Mouse (Mus musculus) MEL (cell line): ENCODE results near the gene Mcu. TPM values are rescaled to one million over a fixed set of nuclear protein-coding genes. Genes with fewer than 3 reads are reported as not detected.

ENCODE experiments used
- DNase-seq: peaks from one replicate; pipeline ENCODE4 v3.0.0; 2011; ENCODE audit warnings: low read depth, low spot score
- H3K27ac ChIP-seq: 2 replicates; pipeline ENCODE4 v1.5.1; 2012; ENCODE audit warnings: low read depth, mild to moderate bottlenecking, control low read depth, low read length, moderate library complexity; ENCODE audit not compliant: control insufficient read depth
- H3K27me3 ChIP-seq, 2 experiments: fragments of 150-350 bp in 1 of 2; sonication (generic) in 1 of 2; 2 replicates each; pipeline ENCODE4 v1.6.1; 2012; ENCODE audit warnings: low read length in 2 of 2, mild to moderate bottlenecking in 2 of 2, improper control_type of control experiment in 1 of 2, moderate library complexity in 1 of 2; ENCODE audit not compliant: insufficient read depth in 2 of 2, control insufficient read depth in 1 of 2
- H3K36me3 ChIP-seq, 2 experiments: 2 replicates each; pipeline ENCODE4 v1.6.1; 2012 to 2014; ENCODE audit warnings: low read length in 2 of 2, improper control_type of control experiment in 1 of 2, inconsistent platforms in 1 of 2, mild to moderate bottlenecking in 1 of 2; ENCODE audit not compliant: insufficient read depth in 2 of 2, control insufficient read depth in 1 of 2
- H3K4me1 ChIP-seq, 2 experiments: fragments of 150-350 bp in 1 of 2; sonication (generic) in 1 of 2; 2 replicates each; pipeline ENCODE4 v1.6.1; 2012; ENCODE audit warnings: low read length in 2 of 2, improper control_type of control experiment in 1 of 2, mild to moderate bottlenecking in 1 of 2; ENCODE audit not compliant: insufficient read depth in 2 of 2, control insufficient read depth in 1 of 2
- H3K4me3 ChIP-seq, 2 experiments: fragments of 150-350 bp in 1 of 2; sonication (generic) in 1 of 2; 2 replicates each; pipeline ENCODE4 v1.5.1; 2012; ENCODE audit warnings: low read depth in 2 of 2, low read length in 2 of 2, mild to moderate bottlenecking in 2 of 2, moderate library complexity in 2 of 2, control low read depth in 1 of 2, improper control_type of control experiment in 1 of 2; ENCODE audit not compliant: control insufficient read depth in 1 of 2, insufficient read depth in 1 of 2
- H3K79me2 ChIP-seq: 2 replicates; pipeline ENCODE4 v1.6.1; 2012; ENCODE audit warnings: mild to moderate bottlenecking, low read length, moderate library complexity; ENCODE audit not compliant: control insufficient read depth, poor library complexity, insufficient read depth
- H3K9ac ChIP-seq: 2 replicates; pipeline ENCODE4 v1.6.1; 2012; ENCODE audit warnings: low read depth, mild to moderate bottlenecking, control low read depth, low read length, moderate library complexity; ENCODE audit not compliant: control insufficient read depth, poor library complexity, severe bottlenecking
- H3K9me3 ChIP-seq: fragments of 150-350 bp; sonication (generic); replicated peaks from 2 replicates; pipeline ENCODE4 v1.6.1; 2012; ENCODE audit warnings: mild to moderate bottlenecking, low read length, improper control_type of control experiment, moderate library complexity; ENCODE audit not compliant: insufficient read depth
- CHD2 ChIP-seq: IDR thresholded peaks from 2 replicates; pipeline ENCODE4 v1.6.1; 2011; ENCODE audit warnings: low read length, improper control_type of control experiment
- CTCF ChIP-seq, 3 experiments: IDR thresholded peaks in 2 of 3; conservative IDR thresholded peaks in 1 of 3; 2 replicates each; pipeline ENCODE4 v1.5.1; 2011 to 2012; ENCODE audit warnings: low read length in 3 of 3, low read depth in 2 of 3, mild to moderate bottlenecking in 2 of 3, improper control_type of control experiment in 1 of 3, inconsistent platforms in 1 of 3, mixed read lengths in 1 of 3, moderate library complexity in 1 of 3; ENCODE audit not compliant: control insufficient read depth in 1 of 3, insufficient read depth in 1 of 3, poor library complexity in 1 of 3, severe bottlenecking in 1 of 3
- ELF1 ChIP-seq: IDR thresholded peaks from 2 replicates; pipeline ENCODE4 v1.6.1; 2014; ENCODE audit warnings: low read depth, mild to moderate bottlenecking, inconsistent platforms, low read length, improper control_type of control experiment, moderate library complexity
- EP300 ChIP-seq, 2 experiments: IDR thresholded peaks; 2 replicates each; pipeline ENCODE4 v1.6.1; 2011; ENCODE audit warnings: improper control_type of control experiment in 2 of 2, low read length in 2 of 2, low read depth in 1 of 2, mild to moderate bottlenecking in 1 of 2
- ETS1 ChIP-seq: IDR thresholded peaks from 2 replicates; pipeline ENCODE4 v1.6.1; 2012; ENCODE audit warnings: low read depth, mild to moderate bottlenecking, inconsistent platforms, low read length, improper control_type of control experiment, moderate library complexity
- GATA1 ChIP-seq: IDR thresholded peaks from 2 replicates; pipeline ENCODE4 v1.6.1; 2011; ENCODE audit warnings: low read depth, low read length, improper control_type of control experiment
- JUND ChIP-seq: IDR thresholded peaks from 2 replicates; pipeline ENCODE4 v1.6.1; 2011; ENCODE audit warnings: low read depth, mild to moderate bottlenecking, improper control_type of control experiment, low read length
- KAT2A ChIP-seq: conservative IDR thresholded peaks from 2 replicates; pipeline ENCODE4 v1.6.1; 2012; ENCODE audit warnings: low read depth, low read length, improper control_type of control experiment, inconsistent platforms
- MAFK ChIP-seq: IDR thresholded peaks from 2 replicates; pipeline ENCODE4 v1.6.1; 2011; ENCODE audit warnings: low read depth, mild to moderate bottlenecking, low read length, improper control_type of control experiment, borderline replicate concordance
- MAX ChIP-seq: IDR thresholded peaks from 2 replicates; pipeline ENCODE4 v1.6.1; 2011; ENCODE audit warnings: low read length, improper control_type of control experiment
- MXI1 ChIP-seq: IDR thresholded peaks from 2 replicates; pipeline ENCODE4 v1.6.1; 2011; ENCODE audit warnings: mild to moderate bottlenecking, low read depth, low read length, improper control_type of control experiment
- NELFE ChIP-seq: IDR thresholded peaks from 2 replicates; pipeline ENCODE4 v1.6.1; 2011; ENCODE audit warnings: low read depth, low read length, improper control_type of control experiment
- NRF1 ChIP-seq: IDR thresholded peaks from 2 replicates; pipeline ENCODE4 v1.6.1; 2014; ENCODE audit warnings: low read depth, mild to moderate bottlenecking, inconsistent platforms, low read length, improper control_type of control experiment, moderate library complexity; ENCODE audit not compliant: poor library complexity, insufficient read depth, severe bottlenecking
- POLR2AphosphoS2 ChIP-seq: IDR thresholded peaks from 2 replicates; pipeline ENCODE4 v1.6.1; 2011; ENCODE audit warnings: low read length, improper control_type of control experiment
- RCOR1 ChIP-seq: IDR thresholded peaks from 2 replicates; pipeline ENCODE4 v1.6.1; 2012; ENCODE audit warnings: low read depth, mild to moderate bottlenecking, inconsistent platforms, low read length, improper control_type of control experiment
- SIN3A ChIP-seq: IDR thresholded peaks from 2 replicates; pipeline ENCODE4 v1.6.1; 2012; ENCODE audit warnings: low read length, improper control_type of control experiment, inconsistent platforms
- TCF12 ChIP-seq: IDR thresholded peaks from 2 replicates; pipeline ENCODE4 v1.6.1; 2014; ENCODE audit warnings: low read depth, mild to moderate bottlenecking, inconsistent platforms, low read length, improper control_type of control experiment, moderate library complexity
- UBTF ChIP-seq: IDR thresholded peaks from 2 replicates; pipeline ENCODE4 v1.6.1; 2012; ENCODE audit warnings: low read depth, mild to moderate bottlenecking, inconsistent platforms, low read length, improper control_type of control experiment, moderate library complexity, borderline replicate concordance; ENCODE audit not compliant: insufficient read depth
- ZMIZ1 ChIP-seq: IDR thresholded peaks from 2 replicates; pipeline ENCODE4 v1.6.1; 2012; ENCODE audit warnings: low read depth, mild to moderate bottlenecking, inconsistent platforms, low read length, improper control_type of control experiment, moderate library complexity
- polyA plus RNA-seq, 2 experiments: library from polyadenylated mRNA; stranded (reverse) in 1 of 2; unstranded in 1 of 2; fragments of >175 nt in 1 of 2; fragments of >200 nt in 1 of 2; gene quantifications; 2 replicates each; pipeline versions ENCODE4 v1.2.1 to v1.2.4; 2012; ENCODE audit warnings: low replicate concordance in 2 of 2, low read depth in 1 of 2; ENCODE audit not compliant: insufficient read length in 2 of 2, insufficient read depth in 1 of 2, missing spikeins in 1 of 2
- total RNA-seq: library from RNA; depleted of rRNA; stranded (reverse); fragments of 300-350 nt; gene quantifications from 2 replicates; pipeline ENCODE4 v1.2.3, GENCODE M21; 2012

The Mcu gene
- total and polyA plus RNA-seq, 3 experiments, result 7.7 to 9.4 TPM; not detected in 1

DNA sequence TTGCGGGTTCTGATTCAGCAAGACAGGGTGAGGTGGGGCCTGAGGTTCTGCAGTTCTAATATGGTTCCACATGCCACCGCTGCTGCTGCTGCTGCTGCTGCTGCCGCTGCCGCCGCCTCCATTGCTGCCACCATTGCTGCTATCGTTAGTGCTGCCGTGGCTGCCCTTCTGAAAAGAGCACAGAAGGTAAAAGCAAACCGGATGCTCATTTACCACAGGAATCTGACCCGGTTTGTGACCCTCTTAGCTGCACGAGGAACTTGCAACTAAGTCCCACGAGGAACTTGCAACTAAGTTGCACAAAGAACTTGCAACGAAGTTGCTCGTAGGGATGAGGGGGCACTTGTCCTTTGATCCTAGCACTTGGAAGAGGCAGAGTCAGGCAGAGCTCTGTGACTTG is 40.3 kb upstream of the Mcu start:
- no peaks in the 10 kb centered on the region for H3K27me3 ChIP-seq
- TF ChIP-seq MAX (no peak), CTCF (IDR thresholded peaks at IDR 0.05 in 2 of 3, conservative IDR thresholded peaks at IDR 0.05 in 1 of 3; ENCODE audit: control insufficient read depth in 1 of 3, insufficient read depth in 1 of 3, low read depth in 2 of 3, low read length in 3 of 3, poor library complexity in 1 of 3, severe bottlenecking in 1 of 3) (no peak), ETS1 (no peak), UBTF (no peak), JUND (no peak), EP300 (IDR thresholded peaks at IDR 0.05; ENCODE audit: low read depth in 1 of 2, low read length in 2 of 2) (no peak), SIN3A (no peak)
- TF ChIP-seq, all 39 proteins: peak for 0
- H3K9me3 ChIP-seq, result no peaks in the 10 kb centered on the region
- peaks cover 0 to 2% of the 10 kb centered on the region in 2 experiments; a peak in 1 of 4 replicates for H3K4me1 ChIP-seq
- H3K36me3 ChIP-seq, result no peaks in the 10 kb centered on the region
- H3K4me3 ChIP-seq, result no peak overlapping the region
- H3K9ac ChIP-seq, result no peak overlapping the region
- no peak for DNase-seq
- no peak overlapping the region for H3K27ac ChIP-seq
- no peaks in the 10 kb centered on the region for H3K79me2 ChIP-seq

DNA sequence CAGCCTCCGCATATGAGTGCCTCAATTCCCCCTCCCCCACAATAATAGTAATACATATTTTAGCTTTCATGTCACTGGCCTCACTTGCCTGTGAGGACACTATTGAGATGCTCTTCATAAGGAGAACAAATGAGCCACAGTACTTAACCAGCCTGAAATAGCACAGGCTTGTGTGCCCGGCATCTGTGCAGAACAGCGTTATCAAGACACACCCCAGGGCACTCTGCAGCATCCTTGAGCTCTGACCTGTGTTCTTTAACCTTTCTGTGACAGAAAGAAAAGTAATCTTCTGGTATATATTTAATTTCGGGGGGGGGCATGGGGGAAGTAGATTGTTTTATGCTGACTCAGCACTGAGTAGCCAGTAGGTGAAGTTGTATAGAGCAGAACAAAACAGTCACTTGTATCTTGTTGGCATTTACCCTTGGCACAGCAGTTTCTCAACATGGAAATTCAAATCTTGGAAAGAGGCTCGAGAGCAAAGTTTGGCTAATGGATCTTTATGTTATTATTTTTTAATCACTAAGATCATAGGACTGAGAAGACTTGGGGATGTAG is 30.4 kb upstream of the Mcu start:
- H3K4me3 ChIP-seq, result no peak overlapping the region
- no peaks in the 10 kb centered on the region for H3K27me3 ChIP-seq
- H3K9ac ChIP-seq, result no peak overlapping the region
- H3K36me3 ChIP-seq, result peaks cover 0 to 13% of the 10 kb centered on the region in 2 experiments; a peak in 2 of 4 replicates
- no peak overlapping the region for H3K27ac ChIP-seq
- H3K4me1 ChIP-seq, result peaks cover 10 to 18% of the 10 kb centered on the region in 2 experiments
- H3K9me3 ChIP-seq, result no peaks in the 10 kb centered on the region
- TF ChIP-seq POLR2AphosphoS2 (no peak), MAFK (peak; percentile 95), MXI1 (no peak), MAX (no peak), ELF1 (no peak), NELFE (no peak), ZMIZ1 (no peak), EP300 (IDR thresholded peaks at IDR 0.05; ENCODE audit: low read depth in 1 of 2, low read length in 2 of 2) (no peak)
- no peak for DNase-seq
- no peaks in the 10 kb centered on the region for H3K79me2 ChIP-seq

- H3K27ac ChIP-seq, result peak overlapping the region; percentile 57
- no peaks in the 10 kb centered on the region for H3K27me3 ChIP-seq
- H3K36me3 ChIP-seq, result peaks cover 0 to 13% of the 10 kb centered on the region in 2 experiments; a peak in 2 of 4 replicates
- H3K9ac ChIP-seq, result 0 out of 2 replicates have a peak overlapping the region, but pooled peaks have one; percentile 19
- H3K4me1 ChIP-seq, result peaks cover 10 to 19% of the 10 kb centered on the region in 2 experiments
- H3K4me3 ChIP-seq, result peak overlapping the region; percentile 23 to 46
- DNase-seq, result peak; percentile 83
- TF ChIP-seq EP300 (IDR thresholded peaks at IDR 0.05; ENCODE audit: low read depth in 1 of 2, low read length in 2 of 2) (peak; percentile 67 to 89), ETS1 (peak; percentile 56), RCOR1 (peak; percentile 52; the same call in 1 of the 2 replicates), NRF1 (0 out of 2 replicates have a peak, but pooled peaks have one; percentile 2), GATA1 (peak; percentile 71), SIN3A (peak; percentile 57), KAT2A (no peak), TCF12 (peak; percentile 59; the same call in 1 of the 2 replicates), CHD2 (no peak), JUND (no peak)
- no peaks in the 10 kb centered on the region for H3K9me3 ChIP-seq
- no peaks in the 10 kb centered on the region for H3K79me2 ChIP-seq
Observed at GRCm38 (mm10) chr10:59645153-59645552, 28.7 kb upstream of the Mcu start.
